Mouse (Mus musculus): Measurements from ENCODE around the gene Retsat.

The Retsat gene

GRCm38 (mm10) chr6:72597956-72598753 lies at the start of gene Retsat, which contains the start of gene Elmod3:
Retsat (plus strand) TSS chr6:72598475.
Elmod3 (minus strand) TSS chr6:72598413.
- peak; percentile 87 for DNase-seq

GRCm38 (mm10) chr6:72549041-72549580 lies 49.2 kb upstream of the Retsat start:
- peak; percentile 44 for DNase-seq

DNA sequence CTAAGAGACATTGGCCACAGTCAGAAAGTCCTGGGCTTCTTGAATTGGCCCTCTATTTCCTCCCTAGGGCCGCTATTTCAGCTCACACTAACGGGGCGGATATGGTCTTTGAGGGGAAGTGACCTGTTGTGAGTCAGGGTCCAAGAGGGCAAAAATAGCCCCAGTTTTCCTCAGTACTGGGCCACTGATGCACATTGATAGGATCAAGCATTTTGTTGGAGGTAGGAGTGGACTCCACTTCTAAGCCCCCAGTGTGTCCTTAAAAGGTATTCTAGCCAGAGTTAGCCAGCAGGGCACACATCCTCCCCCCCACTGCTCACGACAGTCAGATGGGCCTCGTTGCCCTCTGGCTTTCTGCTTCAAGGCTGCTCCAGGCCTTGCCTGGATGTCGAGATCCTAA lies 48.2 kb upstream of the Retsat start:
- no peak for DNase-seq

DNA sequence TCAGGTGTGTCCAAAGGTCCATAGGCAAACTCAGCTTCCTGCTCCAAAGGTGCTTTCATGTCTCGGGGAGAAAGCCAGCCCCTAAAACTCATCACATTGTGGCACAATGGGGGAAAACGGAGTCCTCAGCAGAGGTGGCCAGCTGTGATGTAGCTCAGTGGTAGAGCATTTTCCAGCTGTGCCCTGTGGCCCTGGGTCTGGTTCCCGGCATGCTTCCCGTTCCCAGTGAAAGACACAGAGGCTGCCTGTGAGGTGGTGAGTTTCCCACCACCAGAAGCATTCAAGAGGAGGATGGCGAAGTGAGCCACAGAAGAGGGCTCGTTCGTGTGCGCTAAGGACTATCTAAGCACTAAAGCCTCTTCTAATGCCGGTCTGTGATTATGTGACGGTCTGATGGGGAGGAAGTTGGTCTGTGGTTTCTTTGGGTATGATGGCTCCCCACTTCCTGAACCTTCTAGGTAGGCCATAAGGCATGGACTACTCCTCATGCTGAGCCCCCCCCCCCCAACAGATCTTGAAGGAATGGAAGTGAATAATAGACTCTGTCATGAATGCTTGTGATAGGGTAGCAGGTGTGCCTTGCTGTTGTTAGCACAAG lies 47.7 kb upstream of the Retsat start:
- DNase-seq, result no peak

- DNase-seq, result peak; percentile 63
Measured at GRCm38 (mm10) chr6:72552171-72553078, 45.9 kb upstream of the Retsat start.

DNA sequence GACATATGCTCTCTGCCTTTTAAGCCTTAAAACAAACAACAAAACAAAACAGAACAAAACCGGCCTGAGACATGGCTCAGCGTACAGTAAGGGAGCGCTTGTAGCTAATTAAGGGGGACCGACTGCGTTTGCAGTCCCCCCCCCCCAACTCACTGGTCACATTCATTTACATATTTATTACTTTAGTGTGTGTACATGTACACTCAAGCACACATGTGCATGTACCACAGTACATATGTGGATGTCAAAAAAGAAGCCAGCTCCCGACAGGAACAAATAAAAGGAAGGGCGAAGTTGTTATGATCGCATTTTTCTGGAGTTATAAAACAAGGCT lies 45.2 kb upstream of the Retsat start:
- DNase-seq, result no peak

- no peak for DNase-seq
Measured at GRCm38 (mm10) chr6:72560801-72561200, 37.5 kb upstream of the Retsat start.

DNA sequence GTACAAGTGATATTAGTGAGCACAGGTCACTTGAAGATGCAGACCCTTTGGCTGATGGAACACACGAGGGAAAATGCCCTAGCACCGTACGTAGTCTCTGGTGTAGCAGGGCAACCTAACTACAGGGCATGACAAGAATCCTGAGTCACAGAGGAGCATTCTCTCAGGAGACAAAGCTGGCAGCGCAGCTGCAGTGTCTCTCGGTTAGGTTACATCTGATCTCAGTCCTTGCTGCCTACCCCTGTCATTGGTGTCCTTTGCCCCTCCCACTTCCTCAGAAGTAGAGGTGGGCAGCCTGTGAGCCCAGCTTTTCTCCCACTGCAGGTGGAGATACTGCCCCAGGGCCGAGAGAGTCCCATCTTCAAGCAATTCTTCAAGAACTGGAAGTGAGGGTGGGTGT lies 35.8 kb upstream of the Retsat start:
- DNase-seq, result peak; percentile 26

GRCm38 (mm10) chr6:72562894-72563293 lies 35.4 kb upstream of the Retsat start:
- DNase-seq, result no peak

- no peak for DNase-seq
Measured at GRCm38 (mm10) chr6:72565506-72565905, 32.8 kb upstream of the Retsat start.

GRCm38 (mm10) chr6:72566044-72566443 lies 32.2 kb upstream of the Retsat start:
- peak; percentile 87 for DNase-seq

GRCm38 (mm10) chr6:72567508-72567907 lies 30.8 kb upstream of the Retsat start:
- peak; percentile 20 for DNase-seq

- DNase-seq, result no peak
Measured at GRCm38 (mm10) chr6:72568736-72569135, 29.5 kb upstream of the Retsat start.

DNA sequence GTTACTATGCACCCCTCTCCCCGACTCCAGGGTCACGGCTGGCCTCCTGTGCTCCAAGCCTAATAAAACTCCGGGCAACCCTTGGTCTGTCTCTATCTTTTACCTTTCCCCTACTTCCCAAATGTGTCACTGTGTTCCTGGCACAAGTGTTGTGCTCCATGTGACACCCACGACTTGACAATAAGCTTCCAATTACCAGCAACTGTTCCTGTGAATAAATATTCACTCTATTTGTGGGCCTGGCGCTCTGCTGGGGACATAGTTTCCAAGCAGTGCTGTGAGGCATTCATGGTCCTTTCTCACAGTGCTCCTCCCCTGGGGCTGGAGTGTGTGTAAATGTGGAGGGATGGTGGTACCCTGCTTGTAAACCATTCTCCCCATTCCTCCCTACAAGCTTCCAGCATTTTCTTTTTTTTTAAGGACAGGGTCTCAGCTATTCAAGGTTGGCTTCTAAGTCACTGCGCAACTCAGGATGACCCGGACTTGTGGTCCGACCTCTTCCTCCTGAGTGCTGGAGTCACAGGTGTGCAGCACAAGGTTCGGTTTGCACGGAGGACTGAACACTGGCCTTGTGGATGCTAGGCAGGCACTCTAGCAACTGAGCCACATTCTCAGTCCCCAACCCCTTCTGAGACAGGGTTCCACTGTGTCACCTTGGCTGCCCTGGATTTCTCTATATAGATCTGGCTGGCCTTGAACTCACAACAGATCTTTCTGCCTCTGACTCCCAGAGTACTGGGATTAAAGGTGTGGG lies 27.5 kb upstream of the Retsat start:
- DNase-seq, result no peak

DNA sequence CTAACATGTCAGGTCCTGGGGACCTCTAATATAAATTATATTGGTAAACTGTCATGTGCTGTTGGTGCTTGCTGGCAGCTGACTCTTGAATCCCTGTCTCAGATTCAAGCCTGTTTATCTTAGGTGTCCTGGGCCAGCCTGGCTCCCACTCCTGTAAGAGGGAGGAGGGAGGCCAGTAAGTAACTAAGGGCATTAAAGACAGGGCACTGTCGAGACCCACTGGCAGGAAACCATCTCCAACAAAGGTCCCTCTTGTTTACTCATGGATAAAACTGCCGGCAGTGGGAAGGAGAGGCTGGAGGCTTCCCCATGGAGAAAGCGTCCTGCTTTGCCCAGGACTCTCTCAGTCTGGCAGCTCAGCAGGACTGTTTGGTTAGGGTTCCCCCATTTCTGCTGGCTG lies 26.4 kb upstream of the Retsat start:
- DNase-seq, result no peak

GRCm38 (mm10) chr6:72576041-72576440 lies 22.2 kb upstream of the Retsat start:
- no peak for DNase-seq

DNA sequence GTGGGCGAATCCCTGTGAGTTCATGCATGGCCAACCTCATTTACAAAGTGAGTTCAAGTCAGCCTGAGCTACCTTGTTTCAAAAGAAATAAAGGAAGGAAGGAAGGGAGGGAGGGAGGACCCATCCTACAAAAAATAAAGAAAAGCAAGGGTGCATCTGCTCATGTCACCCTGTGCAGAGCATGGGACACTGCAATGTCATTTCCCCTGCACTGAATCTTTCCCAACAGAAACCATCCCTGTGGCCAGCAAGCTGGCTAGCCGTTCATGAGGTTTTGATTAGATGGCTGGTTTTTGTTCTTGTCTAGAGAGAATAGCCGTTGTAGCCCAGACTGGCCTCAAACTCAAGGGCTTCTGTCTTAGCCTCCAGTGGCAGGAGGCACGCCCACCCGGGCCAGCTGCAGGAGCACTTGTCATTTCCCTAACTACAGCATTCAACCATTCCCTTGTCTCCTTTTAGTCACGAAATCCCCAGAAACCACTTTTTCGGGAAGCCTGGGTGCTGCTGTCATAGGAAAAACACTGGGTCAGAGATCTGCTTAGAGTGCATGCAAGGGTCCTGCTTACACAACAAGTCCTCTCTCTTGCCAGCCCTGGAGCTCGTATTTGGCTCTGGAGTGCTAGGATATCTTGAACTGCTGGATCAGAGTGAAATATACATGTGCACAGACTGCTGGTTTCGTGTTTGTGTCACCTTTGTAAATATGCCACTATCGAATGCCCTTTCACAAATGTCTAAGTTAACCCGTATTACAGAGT lies 16.5 kb upstream of the Retsat start:
- DNase-seq, result no peak

DNA sequence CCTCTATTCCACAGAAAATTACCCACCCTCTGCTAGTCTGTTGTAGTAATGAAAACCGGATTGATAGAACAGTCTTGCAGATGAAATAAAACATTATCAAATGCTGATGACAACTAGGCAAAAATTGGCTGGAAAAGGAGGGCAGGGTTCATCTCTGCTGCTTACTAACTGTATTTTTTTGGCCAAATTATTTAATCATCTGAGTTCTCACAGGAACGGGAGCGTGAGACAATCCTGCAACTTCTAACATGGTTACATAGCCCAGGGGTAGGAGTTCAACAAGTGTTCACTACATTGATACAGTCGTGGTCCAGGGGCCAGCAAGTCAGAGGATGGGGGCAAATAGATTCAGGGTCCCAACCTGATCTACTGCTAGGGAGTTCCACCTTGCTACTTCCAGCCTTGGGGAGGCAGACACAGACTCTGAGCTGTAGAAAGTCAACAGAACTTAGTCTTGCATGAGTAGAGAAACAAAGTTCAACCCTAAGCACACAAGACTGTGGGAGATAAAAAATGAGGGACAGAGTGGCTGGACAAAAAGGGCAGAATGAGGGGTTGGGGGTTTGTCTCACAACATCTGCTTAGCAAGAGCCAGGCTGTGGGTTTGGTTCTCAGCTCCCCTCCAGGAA lies 14.9 kb upstream of the Retsat start:
- DNase-seq, result no peak

DNA sequence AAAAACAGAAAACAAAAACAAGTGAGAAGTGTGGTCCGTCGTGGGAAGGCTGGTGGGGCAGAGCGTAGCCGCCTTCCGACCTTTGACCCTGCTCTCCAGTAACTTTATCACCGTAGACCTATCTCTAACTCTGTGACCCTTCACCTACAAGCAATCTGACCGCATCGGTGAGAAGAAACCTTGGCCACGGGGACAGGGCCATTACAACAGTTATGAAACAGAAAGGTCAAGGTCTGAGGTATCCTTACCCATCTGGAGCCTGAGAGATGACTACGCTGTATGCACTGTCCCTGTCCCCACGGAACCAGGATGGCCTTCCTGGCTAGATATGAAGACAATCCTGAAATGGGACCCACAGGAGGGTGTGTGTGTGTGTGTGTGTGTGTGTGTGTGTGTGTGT lies 14.1 kb upstream of the Retsat start:
- no peak for DNase-seq

DNA sequence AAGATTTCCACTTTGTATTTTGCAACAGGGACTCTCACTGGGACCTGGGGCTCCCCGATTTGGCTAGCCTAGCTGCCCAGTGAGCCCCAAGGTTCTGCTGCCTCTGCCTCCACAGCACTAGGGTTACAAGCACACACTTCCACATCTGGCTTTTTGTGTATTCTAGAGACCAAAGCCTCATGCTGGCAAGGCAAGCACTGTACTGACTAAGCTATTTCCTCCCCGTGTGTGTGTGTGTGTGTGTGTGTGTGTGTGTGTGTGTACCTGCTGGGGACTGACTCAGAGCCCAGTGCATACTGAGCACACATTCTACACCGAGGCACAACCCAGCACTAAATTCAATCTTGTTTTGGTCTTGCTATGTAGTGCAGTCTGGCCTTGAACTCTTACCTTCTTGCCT lies 11.6 kb upstream of the Retsat start:
- DNase-seq, result no peak

- DNase-seq, result no peak
Measured at GRCm38 (mm10) chr6:72588307-72588706, 10.0 kb upstream of the Retsat start.
